Mouse (Mus musculus) liver, embryonic 13.5 days (tissue): ENCODE data around the gene Eif1b. TPM values are rescaled to one million over a fixed set of nuclear protein-coding genes. Genes with fewer than 3 reads are reported as not detected.
A peak's percentile ranks its signal among the peaks of the same experiment; 100 is the strongest.

Source experiments
- ATAC-seq: fragments of 200-750 bp; cut with Nextera tagmentation; 2 replicates; pipeline ENCODE4 v1.8.0; 2017; ENCODE audit warnings: low read depth, mild to moderate bottlenecking, moderate number of reproducible peaks, moderate library complexity
- DNase-seq: peaks from one replicate; pipeline ENCODE4 v3.0.0; 2022
- H3K27ac ChIP-seq: fragments of 300-500 bp; sonication (generic); 2 replicates; pipeline ENCODE4 v1.5.1; 2015; ENCODE audit warnings: moderate library complexity, mild to moderate bottlenecking, inconsistent platforms
- H3K27me3 ChIP-seq: fragments of 300-500 bp; sonication (generic); 2 replicates; pipeline ENCODE4 v1.6.1; 2015; ENCODE audit warnings: mild to moderate bottlenecking, inconsistent platforms
- H3K36me3 ChIP-seq: fragments of 300-500 bp; sonication (generic); 2 replicates; pipeline ENCODE4 v1.6.1; 2015; ENCODE audit warnings: mild to moderate bottlenecking, inconsistent platforms
- H3K4me1 ChIP-seq: fragments of 300-500 bp; sonication (generic); replicated peaks from 2 replicates; pipeline ENCODE4 v1.6.1; 2015; ENCODE audit warnings: inconsistent platforms
- H3K4me2 ChIP-seq: fragments of 300-500 bp; sonication (generic); 2 replicates; pipeline ENCODE4 v1.6.1; 2015; ENCODE audit warnings: inconsistent platforms, mild to moderate bottlenecking, moderate library complexity
- H3K4me3 ChIP-seq: fragments of 300-500 bp; sonication (generic); replicated peaks from 2 replicates; pipeline ENCODE4 v1.5.1; 2015; ENCODE audit warnings: mild to moderate bottlenecking, inconsistent platforms
- H3K9ac ChIP-seq: fragments of 300-500 bp; sonication (generic); 2 replicates; pipeline ENCODE4 v1.6.1; 2015; ENCODE audit warnings: mild to moderate bottlenecking, inconsistent platforms
- H3K9me3 ChIP-seq: fragments of 300-500 bp; sonication (generic); replicated peaks from 2 replicates; pipeline ENCODE4 v1.6.1; 2016; ENCODE audit warnings: inconsistent platforms
- WGBS: fragments of 180-500 bp; shearing (Covaris S2); methylation state at CpG from one replicate; pipeline ENCODE4 v1.1.7; 2015; ENCODE audit not compliant: insufficient replicate concordance; 5-methylcytosine and 5-hydroxymethylcytosine counted together
- polyA plus RNA-seq: library from polyadenylated mRNA; unstranded; fragments of >200 nt; fragmentation: Nextera tagmentation; extraction: Ambion mirVana; gene quantifications from 2 replicates; pipeline ENCODE4 v1.2.1, GENCODE M21; 2015

The Eif1b gene
- polyA plus RNA-seq, 1 experiment from 2014 or later: 101 TPM

DNA sequence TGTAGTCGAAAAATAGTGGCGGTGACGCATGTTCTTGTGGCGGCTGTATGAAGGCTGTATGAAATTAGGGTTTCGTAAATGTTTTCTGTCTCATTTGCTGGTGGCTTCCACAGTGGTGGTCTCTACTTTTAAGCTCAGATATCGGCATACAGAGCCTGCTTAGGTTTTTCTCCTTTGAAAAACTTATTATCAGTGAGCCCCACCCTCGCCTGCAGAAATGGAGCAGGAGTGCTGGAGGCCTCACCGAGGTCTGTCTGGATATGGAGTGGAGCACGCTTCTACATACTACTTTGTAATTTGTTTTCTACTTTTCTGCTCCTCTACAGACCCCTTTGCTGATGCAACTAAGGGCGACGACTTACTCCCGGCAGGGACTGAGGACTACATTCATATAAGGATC, 1.7 kb downstream of the Eif1b start:
- no peaks in the 10 kb centered on the region for H3K27me3 ChIP-seq
- peak overlapping the region; percentile 99 for H3K4me3 ChIP-seq
- peaks cover 22% of the 10 kb centered on the region for H3K4me1 ChIP-seq
- H3K4me2 ChIP-seq: peak overlapping the region; percentile 96
- H3K9ac ChIP-seq: peak overlapping the region; percentile 99
- H3K36me3 ChIP-seq: peaks cover 27% of the 10 kb centered on the region
- H3K27ac ChIP-seq: peak overlapping the region; percentile 95
- DNase-seq (peak; percentile 15), ATAC-seq (no peak)
- H3K9me3 ChIP-seq: no peaks in the 10 kb centered on the region
- WGBS: 54% methylated on average over 12 of the region's 12 CpGs

DNA sequence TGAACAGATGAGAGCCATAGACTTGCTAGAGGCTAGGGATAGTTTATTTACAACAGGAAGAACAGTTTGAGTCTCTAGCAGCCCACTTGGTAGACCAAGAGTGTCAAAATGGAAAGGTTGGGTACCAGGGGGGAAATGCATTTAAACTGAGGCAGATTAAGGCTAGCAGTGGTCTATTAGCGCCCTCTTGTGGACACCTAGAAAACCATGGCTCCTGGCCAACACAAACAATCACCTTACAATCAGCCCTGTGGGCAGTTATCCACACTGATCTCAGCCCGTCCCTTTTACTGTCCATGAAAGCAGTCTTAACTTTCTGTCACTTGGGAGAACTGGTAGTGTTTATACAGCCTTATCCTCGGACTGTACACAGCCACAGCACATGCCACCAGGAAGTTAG, 4.7 kb downstream of the Eif1b start:
- Histone ChIP-seq H3K9me3 (no peaks in the 10 kb centered on the region), H3K4me3 (no peak overlapping the region), H3K4me2 (no peak overlapping the region), H3K9ac (no peak overlapping the region), H3K27ac (no peak overlapping the region), H3K4me1 (peaks cover 20% of the 10 kb centered on the region), H3K36me3 (peaks cover 27% of the 10 kb centered on the region), H3K27me3 (0 out of 2 replicates have a peak, but pooled peaks cover 3% of the 10 kb centered on the region)
- ATAC-seq (no peak), DNase-seq (peak; percentile 45)
- WGBS: 2% methylated on average over 3 of the region's 3 CpGs

DNA sequence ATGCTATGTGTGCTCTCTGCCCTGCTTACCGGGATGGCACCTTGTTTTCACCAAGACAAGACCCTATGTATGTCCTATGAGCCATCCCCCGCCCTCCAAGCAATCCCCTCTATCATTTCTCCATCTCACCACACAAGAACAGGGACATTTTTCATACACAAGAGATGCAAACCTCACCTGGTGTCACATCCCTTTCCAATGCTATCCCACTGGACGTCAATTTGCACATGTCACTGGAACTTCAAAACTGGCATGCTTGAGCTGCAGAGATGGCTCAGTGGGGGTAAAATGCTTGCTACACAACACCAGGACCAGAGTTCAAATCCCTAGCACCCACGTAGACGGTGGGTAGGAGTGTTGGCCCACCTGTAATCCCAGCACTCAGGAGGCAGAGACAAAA, 6.0 kb downstream of the Eif1b start:
- Histone ChIP-seq H3K27ac (no peak overlapping the region), H3K4me3 (no peak overlapping the region), H3K36me3 (peaks cover 27% of the 10 kb centered on the region), H3K27me3 (0 out of 2 replicates have a peak, but pooled peaks cover 3% of the 10 kb centered on the region), H3K9me3 (no peaks in the 10 kb centered on the region), H3K4me2 (no peak overlapping the region), H3K4me1 (peaks cover 19% of the 10 kb centered on the region), H3K9ac (no peak overlapping the region)
- ATAC-seq (no peak), DNase-seq (no peak)
- WGBS: 72% methylated on average over 5 of the region's 5 CpGs

DNA sequence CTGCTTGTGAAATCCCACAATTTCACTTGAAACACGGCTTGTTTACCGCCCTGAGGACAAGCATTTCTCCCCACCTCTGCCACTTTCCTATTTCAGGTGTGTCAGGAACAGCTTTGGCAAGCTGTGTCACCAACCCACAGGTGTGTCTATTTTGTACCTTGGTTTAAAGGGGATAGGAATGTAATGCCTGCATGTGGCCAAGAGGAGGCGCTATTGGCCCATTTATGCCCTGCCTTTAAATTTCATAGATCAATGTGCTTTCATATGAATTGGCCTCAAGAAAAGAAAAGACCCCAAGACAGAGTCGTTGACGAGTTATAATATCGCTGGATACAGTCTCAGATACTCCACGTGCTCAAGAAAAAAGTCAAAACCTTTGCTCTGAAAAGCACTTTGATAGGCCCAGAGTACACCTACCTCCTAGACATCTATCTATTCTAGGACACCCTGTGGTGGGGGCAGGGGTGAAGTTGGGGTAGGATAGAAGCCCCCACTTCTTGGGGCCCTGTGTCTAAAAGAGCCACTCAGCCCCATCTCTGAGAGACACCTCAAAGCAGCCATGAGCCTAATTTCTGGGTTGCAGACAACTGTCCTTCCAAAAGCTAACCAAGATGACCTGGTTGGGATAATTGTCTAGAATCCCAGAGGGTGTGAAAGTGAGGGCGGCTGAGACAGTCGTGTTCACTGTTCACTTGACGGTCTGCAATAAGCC, 9.3 kb downstream of the Eif1b start:
- Histone ChIP-seq H3K36me3 (peaks cover 1% of the 10 kb centered on the region), H3K4me1 (0 out of 2 replicates have a peak, but pooled peaks cover 4% of the 10 kb centered on the region), H3K9me3 (peaks cover under 1% of the 10 kb centered on the region; the same call in 1 of the 2 replicates), H3K4me2 (no peak overlapping the region), H3K4me3 (no peak overlapping the region), H3K27me3 (0 out of 2 replicates have a peak, but pooled peaks cover 3% of the 10 kb centered on the region), H3K27ac (no peak overlapping the region), H3K9ac (no peak overlapping the region)
- 26% methylated on average over 10 of the region's 10 CpGs for WGBS
- no peak for DNase-seq
- no peak for ATAC-seq

DNA sequence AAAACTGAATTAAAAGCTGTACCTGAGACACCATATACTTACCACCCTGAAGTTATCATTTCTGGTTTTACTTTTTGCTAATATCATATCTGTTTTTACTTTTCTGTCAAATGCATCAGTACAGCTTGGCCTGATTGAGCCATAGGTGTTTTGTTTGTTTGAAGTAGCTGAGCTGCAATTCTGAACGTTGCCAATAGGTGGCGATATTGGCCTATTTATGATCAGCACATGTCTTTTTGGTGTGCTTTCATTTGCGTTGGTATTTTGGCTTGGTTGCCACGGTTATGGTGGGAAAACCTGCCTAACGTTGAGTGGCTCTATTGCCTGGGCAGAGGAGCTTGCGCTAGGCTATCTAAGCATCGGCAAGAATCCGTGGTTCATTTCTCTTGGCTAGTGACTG, 10.0 kb downstream of the Eif1b start:
- 0 out of 2 replicates have a peak, but pooled peaks cover 3% of the 10 kb centered on the region for H3K27me3 ChIP-seq
- H3K4me3 ChIP-seq: no peak overlapping the region
- H3K9ac ChIP-seq: no peak overlapping the region
- ATAC-seq (no peak), DNase-seq (peak; percentile 55)
- H3K4me1 ChIP-seq: 0 out of 2 replicates have a peak, but pooled peaks cover 4% of the 10 kb centered on the region
- H3K9me3 ChIP-seq: peaks cover 4% of the 10 kb centered on the region; the same call in 1 of the 2 replicates
- H3K36me3 ChIP-seq: no peaks in the 10 kb centered on the region
- no peak overlapping the region for H3K27ac ChIP-seq
- 9% methylated on average over 8 of the region's 8 CpGs for WGBS
- H3K4me2 ChIP-seq: no peak overlapping the region

DNA sequence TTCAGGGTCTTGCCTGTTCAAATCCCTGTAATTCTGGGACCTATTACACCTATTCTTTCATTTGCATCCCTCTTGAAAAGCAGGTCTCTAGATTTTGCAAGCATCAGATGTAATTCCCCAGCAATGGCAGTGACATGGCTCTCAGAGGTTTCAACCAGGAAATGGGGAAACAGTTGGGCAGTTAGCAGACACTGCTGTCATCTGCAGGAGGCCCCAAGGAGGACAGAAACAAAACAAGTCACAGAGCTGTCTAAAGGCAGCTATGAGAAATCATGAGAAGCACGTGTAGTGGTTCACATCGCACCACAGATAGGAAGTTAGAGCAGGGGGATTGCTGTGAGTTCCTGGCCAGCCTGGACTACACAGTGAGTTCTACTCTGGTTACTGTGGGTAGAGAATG, 12.4 kb downstream of the Eif1b start:
- Histone ChIP-seq H3K36me3 (no peaks in the 10 kb centered on the region), H3K27ac (no peak overlapping the region), H3K4me2 (no peak overlapping the region), H3K4me3 (no peak overlapping the region), H3K27me3 (0 out of 2 replicates have a peak, but pooled peaks cover 3% of the 10 kb centered on the region), H3K9ac (no peak overlapping the region), H3K9me3 (peaks cover 4% of the 10 kb centered on the region; the same call in 1 of the 2 replicates), H3K4me1 (0 out of 2 replicates have a peak, but pooled peaks cover 4% of the 10 kb centered on the region)
- DNase-seq (no peak), ATAC-seq (no peak)
- WGBS: 30% methylated on average over 2 of the region's 2 CpGs

DNA sequence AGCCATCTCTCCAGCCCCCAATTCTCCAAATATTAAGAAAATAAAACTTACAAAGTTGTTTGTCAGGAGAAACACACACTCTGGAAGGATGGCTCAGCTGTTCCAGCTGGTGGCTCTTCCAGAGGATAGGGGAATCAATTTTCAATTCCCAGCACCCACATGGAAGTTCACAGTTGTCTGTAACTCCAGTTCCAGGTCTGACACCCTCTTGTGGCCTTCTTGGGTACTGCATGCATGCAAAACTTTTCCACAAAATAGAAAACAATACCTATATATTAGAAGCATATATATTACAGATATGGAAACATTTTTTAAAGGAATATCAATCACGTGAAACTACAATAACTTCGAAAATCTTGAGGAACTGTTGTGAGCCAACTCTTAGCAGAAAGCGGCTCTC, 19.7 kb downstream of the Eif1b start:
- H3K27ac ChIP-seq: no peak overlapping the region
- no peak for ATAC-seq
- no peak overlapping the region for H3K9ac ChIP-seq
- H3K4me2 ChIP-seq: no peak overlapping the region
- H3K36me3 ChIP-seq: no peaks in the 10 kb centered on the region
- no peak for DNase-seq
- H3K4me1 ChIP-seq: no peaks in the 10 kb centered on the region
- no peaks in the 10 kb centered on the region for H3K27me3 ChIP-seq
- 48% methylated on average over 3 of the region's 3 CpGs for WGBS
- no peaks in the 10 kb centered on the region for H3K9me3 ChIP-seq
- H3K4me3 ChIP-seq: no peak overlapping the region

DNA sequence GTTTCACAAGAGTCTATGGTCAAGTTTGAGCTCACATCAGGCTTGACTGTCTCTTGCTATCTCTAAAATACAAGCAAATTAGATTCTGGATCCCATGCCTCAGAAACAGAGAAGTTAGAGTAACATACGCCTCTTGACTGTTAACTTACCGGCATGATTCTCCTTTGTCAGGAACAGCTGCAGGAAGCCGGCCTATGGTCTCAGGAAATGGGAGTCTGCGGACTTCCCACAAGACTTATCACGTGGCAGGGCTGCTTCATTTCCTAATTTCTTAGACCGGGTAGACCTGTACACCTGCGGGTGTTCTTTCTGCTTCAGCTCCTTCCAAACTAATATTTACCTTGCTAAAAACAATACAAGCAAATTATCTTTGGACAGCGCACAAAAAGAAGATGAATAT, 24.7 kb downstream of the Eif1b start:
- H3K9me3 ChIP-seq: no peaks in the 10 kb centered on the region
- DNase-seq (no peak), ATAC-seq (no peak)
- no peak overlapping the region for H3K9ac ChIP-seq
- H3K27ac ChIP-seq: no peak overlapping the region
- no peak overlapping the region for H3K4me3 ChIP-seq
- H3K27me3 ChIP-seq: no peaks in the 10 kb centered on the region
- H3K4me2 ChIP-seq: no peak overlapping the region
- WGBS: 26% methylated on average over 8 of the region's 8 CpGs
- H3K36me3 ChIP-seq: no peaks in the 10 kb centered on the region
- H3K4me1 ChIP-seq: no peaks in the 10 kb centered on the region

DNA sequence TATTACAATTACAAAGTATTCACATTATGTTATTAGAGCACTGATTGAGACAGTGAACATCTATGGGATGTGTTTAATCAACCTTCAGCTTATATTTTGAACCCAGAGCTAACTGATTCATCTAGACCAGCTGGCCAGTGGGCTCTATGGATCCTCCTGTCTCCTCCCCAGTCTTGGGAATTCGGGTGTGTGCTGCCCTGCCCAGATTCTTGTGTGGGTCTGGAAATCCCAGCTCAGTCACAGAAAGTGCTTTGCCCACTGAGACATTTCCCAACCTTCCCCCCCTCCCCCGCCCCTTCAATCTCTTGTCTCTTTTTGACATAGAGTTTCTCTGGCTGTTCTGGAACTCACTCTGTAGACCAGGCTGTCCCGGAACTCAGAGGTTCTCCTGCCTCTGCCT, 26.9 kb downstream of the Eif1b start:
- Histone ChIP-seq H3K36me3 (no peaks in the 10 kb centered on the region), H3K4me2 (no peak overlapping the region), H3K4me1 (no peaks in the 10 kb centered on the region), H3K9ac (no peak overlapping the region), H3K27me3 (no peaks in the 10 kb centered on the region), H3K27ac (no peak overlapping the region), H3K4me3 (no peak overlapping the region), H3K9me3 (no peaks in the 10 kb centered on the region)
- DNase-seq: no peak
- WGBS: 53% methylated on average over 3 of the region's 3 CpGs
- no peak for ATAC-seq

DNA sequence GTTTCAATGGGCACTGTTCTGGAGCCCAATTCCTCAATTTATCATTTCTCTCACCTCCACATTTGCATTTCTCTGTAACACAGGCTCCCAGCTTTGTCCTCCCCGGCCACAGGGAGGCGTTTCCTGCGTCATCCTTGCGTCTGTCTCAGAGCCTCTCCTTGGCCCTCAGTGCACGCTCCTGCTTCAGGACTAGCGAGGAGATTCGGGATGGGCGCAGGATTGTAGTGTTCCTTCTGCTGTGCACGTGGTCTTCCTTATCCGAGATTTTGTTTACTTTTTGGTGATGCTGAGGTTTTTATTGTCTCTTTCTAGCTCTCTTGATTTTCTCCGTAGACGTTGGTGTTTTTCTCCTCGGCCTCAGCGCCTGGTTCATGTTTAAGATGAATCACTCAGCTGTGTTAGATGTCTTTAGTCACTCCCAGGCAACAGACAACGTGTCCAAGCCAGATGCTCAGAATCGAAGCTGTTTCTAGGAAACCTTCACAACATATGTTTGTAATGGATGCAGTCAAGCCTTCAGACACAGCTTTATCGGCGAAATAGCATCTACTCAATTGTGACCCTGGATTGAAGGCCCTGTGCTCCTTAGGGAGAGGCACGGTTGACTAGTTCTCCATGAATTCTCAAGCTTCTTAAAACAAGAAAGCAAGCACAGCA, 27.6 kb downstream of the Eif1b start:
- H3K4me3 ChIP-seq: no peak overlapping the region
- WGBS: 59% methylated on average over 19 of the region's 19 CpGs
- H3K9me3 ChIP-seq: no peaks in the 10 kb centered on the region
- H3K27ac ChIP-seq: no peak overlapping the region
- no peak overlapping the region for H3K9ac ChIP-seq
- H3K4me2 ChIP-seq: no peak overlapping the region
- no peaks in the 10 kb centered on the region for H3K36me3 ChIP-seq
- no peak for ATAC-seq
- no peaks in the 10 kb centered on the region for H3K27me3 ChIP-seq
- DNase-seq: no peak
- no peaks in the 10 kb centered on the region for H3K4me1 ChIP-seq

DNA sequence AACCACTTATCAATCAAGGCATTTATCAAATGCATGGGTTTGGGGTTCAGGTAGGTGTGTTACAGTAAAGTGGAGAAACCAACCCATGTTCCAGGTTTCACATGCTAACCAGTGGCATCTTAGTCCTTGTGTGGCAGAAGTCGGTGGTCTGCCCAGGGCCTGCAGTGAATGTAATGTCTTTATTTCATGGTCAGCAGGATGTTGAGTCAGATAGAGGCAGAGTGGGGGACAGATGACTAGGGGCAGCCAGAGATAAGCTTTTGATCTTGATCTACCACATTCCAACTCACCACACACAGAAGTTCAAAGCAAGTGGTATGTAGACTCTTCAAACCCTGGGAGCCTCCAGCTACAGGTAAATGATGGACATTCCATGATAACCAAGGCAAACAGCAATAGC, 29.1 kb downstream of the Eif1b start:
- WGBS: 33% methylated on average over 1 of the region's 1 CpGs
- no peaks in the 10 kb centered on the region for H3K27me3 ChIP-seq
- H3K9me3 ChIP-seq: no peaks in the 10 kb centered on the region
- H3K9ac ChIP-seq: no peak overlapping the region
- no peak overlapping the region for H3K4me3 ChIP-seq
- no peaks in the 10 kb centered on the region for H3K4me1 ChIP-seq
- DNase-seq (no peak), ATAC-seq (no peak)
- no peak overlapping the region for H3K4me2 ChIP-seq
- H3K27ac ChIP-seq: no peak overlapping the region
- no peaks in the 10 kb centered on the region for H3K36me3 ChIP-seq
